Mouse (Mus musculus) embryonic fibroblast, embryonic 13.5 days (primary cell): ENCODE measurements around the gene Iglon5.

Experiments used
- CTCF ChIP-seq: IDR thresholded peaks from 2 replicates; pipeline ENCODE4 v1.5.1; 2011; ENCODE audit warnings: mild to moderate bottlenecking, control low read depth, low read length, moderate library complexity, borderline replicate concordance; ENCODE audit not compliant: insufficient read depth
- POLR2A ChIP-seq: IDR thresholded peaks from 2 replicates; pipeline ENCODE4 v1.6.1; 2011; ENCODE audit warnings: low read depth, mild to moderate bottlenecking, control low read depth, low read length, moderate library complexity

GRCm38 (mm10) chr7:43438611-43439010, 51.3 kb downstream of the Iglon5 start:
- TF ChIP-seq CTCF, result no peak
- TF ChIP-seq POLR2A, result no peak
